Mouse (Mus musculus): ENCODE results near the gene Mrps7. TPM values are rescaled to one million over a fixed set of nuclear protein-coding genes. Genes with fewer than 3 reads are reported as not detected.
"Not testable (repeated sequence)": the region's sequence is repeated elsewhere in the genome, so short reads cannot be mapped to it uniquely, and the experiment has no call there.

Mrps7 gene
- total RNA-seq, 2 experiments from 2014 or later: 52.8 to 54.1 TPM

GRCm38 (mm10) chr11:115645498-115645897 lies 41.8 kb downstream of the Mrps7 start:
- not testable (repeated sequence) for DNase-seq (ENCODE audit: low spot score in 2 of 2)

GRCm38 (mm10) chr11:115646439-115646838 lies 42.7 kb downstream of the Mrps7 start:
- DNase-seq (ENCODE audit: low spot score in 2 of 2): no peak

GRCm38 (mm10) chr11:115647459-115647858 lies 43.7 kb downstream of the Mrps7 start:
- DNase-seq (ENCODE audit: low spot score in 2 of 2): peak; percentile 53 to 68

GRCm38 (mm10) chr11:115649706-115650105 lies 46.0 kb downstream of the Mrps7 start:
- DNase-seq (ENCODE audit: low spot score in 2 of 2): peak; percentile 44 to 61

- no peak for DNase-seq (ENCODE audit: low spot score in 2 of 2)
These were observed 48.0 kb downstream of the Mrps7 start for GRCm38 (mm10) chr11:115651680-115652079.

- DNase-seq (ENCODE audit: low spot score in 2 of 2): peak in 1 of 2 experiments; percentile 39
These were observed 49.5 kb downstream of the Mrps7 start for GRCm38 (mm10) chr11:115653194-115653593.

- DNase-seq (ENCODE audit: low spot score in 2 of 2): no peak
These were observed 50.4 kb downstream of the Mrps7 start for GRCm38 (mm10) chr11:115654128-115654527.

Other genes with a start within 250 kb of the Mrps7 start
- gene Hid1, start 236.2 kb upstream of the Mrps7 start, total RNA-seq (2021): 100 to 1,000 TPM; 111 to 114 TPM
- 10 to 100 TPM; 26.8 to 29.3 TPM for gene Cdr2l, start 222.0 kb upstream of the Mrps7 start, total RNA-seq (2021)
- 100 to 1,000 TPM; 111 to 122 TPM for gene Mrpl58, start 200.2 kb upstream of the Mrps7 start, total RNA-seq (2021)
- gene Atp5h, start 184.0 kb upstream of the Mrps7 start, total RNA-seq (2021): 100 to 1,000 TPM; 453 to 457 TPM
- gene Kctd2, start 183.8 kb upstream of the Mrps7 start, total RNA-seq (2021): 10 to 100 TPM; 82.5 to 85.6 TPM
- not detected for gene Trim80, start 163.4 kb upstream of the Mrps7 start, total RNA-seq (2021)
- not detected for gene Slc16a5, start 141.5 kb upstream of the Mrps7 start, total RNA-seq (2021)
- gene Armc7, start 128.3 kb upstream of the Mrps7 start, total RNA-seq (2021): 10 to 100 TPM; 15.0 to 15.4 TPM
- gene Nt5c, start 112.1 kb upstream of the Mrps7 start, total RNA-seq (2021): 10 to 100 TPM; 62.2 to 63.3 TPM
- 100 to 1,000 TPM; 157 TPM for gene Jpt1, start 89.5 kb upstream of the Mrps7 start, total RNA-seq (2021)
- 100 to 1,000 TPM; 272 to 305 TPM for gene Sumo2, start 67.6 kb upstream of the Mrps7 start, total RNA-seq (2021)
- gene Nup85, start 39.5 kb upstream of the Mrps7 start, total RNA-seq (2021): 10 to 100 TPM; 44.2 to 49.3 TPM
- 10 to 100 TPM; 81.4 to 84.1 TPM for gene Gga3, start 126 bp downstream of the Mrps7 start, total RNA-seq (2021)
- gene Mif4gd, start 9.0 kb downstream of the Mrps7 start, total RNA-seq (2021): 10 to 100 TPM; 15.4 to 16.1 TPM
- gene Slc25a19, start 24.4 kb downstream of the Mrps7 start, total RNA-seq (2021): 10 to 100 TPM; 55.2 to 60.6 TPM
- gene Grb2, start 104.7 kb downstream of the Mrps7 start, total RNA-seq (2021): 100 to 1,000 TPM; 204 to 206 TPM
- 10 to 100 TPM; 62.9 to 65.2 TPM for gene Tmem94, start 161.5 kb downstream of the Mrps7 start, total RNA-seq (2021)
- gene Caskin2, start 209.7 kb downstream of the Mrps7 start, total RNA-seq (2021): 10 to 100 TPM; 17.7 to 18.6 TPM
- gene Tsen54, start 210.8 kb downstream of the Mrps7 start, total RNA-seq (2021): 10 to 100 TPM; 14.0 to 14.5 TPM
- 1 to 10 TPM; 3.6 to 4.5 TPM for gene Llgl2, start 220.1 kb downstream of the Mrps7 start, total RNA-seq (2021)